Mouse (Mus musculus) C2C12 (cell line): ENCODE data around the gene Jagn1.

Experiments used
- CTCF ChIP-seq: IDR thresholded peaks from one replicate; pipeline ENCODE4 v1.5.1; 2011; ENCODE audit not compliant: control insufficient read depth, insufficient read depth, insufficient read length
- MYOD1 ChIP-seq: IDR thresholded peaks from one replicate; pipeline ENCODE4 v1.6.1; 2011; ENCODE audit warnings: low read depth; ENCODE audit not compliant: control insufficient read depth, insufficient read length
- MYOG ChIP-seq: IDR thresholded peaks from one replicate; pipeline ENCODE4 v1.6.1; 2011; ENCODE audit not compliant: control insufficient read depth, insufficient read length; ENCODE audit errors: extremely low read depth
- USF1 ChIP-seq: IDR thresholded peaks from one replicate; pipeline ENCODE4 v1.6.1; 2011; ENCODE audit warnings: low read depth, mild to moderate bottlenecking, control low read depth, moderate library complexity

- TF ChIP-seq CTCF = no peak
- TF ChIP-seq USF1 = no peak
- TF ChIP-seq MYOD1 = no peak
- TF ChIP-seq MYOG = no peak
Observed at GRCm38 (mm10) chr6:113483729-113484128, 41.4 kb downstream of the Jagn1 start.
